Mouse (Mus musculus) liver, adult 2 months (tissue): Measurements from ENCODE around the gene Sidt2.

Source experiments
- CTCF ChIP-seq: fragments of 200-500 bp; IDR thresholded peaks from 2 replicates; pipeline ENCODE4 v1.5.1; 2011; ENCODE audit warnings: low read depth, low read length, control low read depth
- POLR2A ChIP-seq: fragments of 200-500 bp; IDR thresholded peaks from 2 replicates; pipeline ENCODE4 v1.6.1; 2011; ENCODE audit warnings: low read length, control low read depth; ENCODE audit not compliant: insufficient read depth; ENCODE audit errors: extremely low read depth

- TF ChIP-seq CTCF (no peak), POLR2A (no peak)
Measured at GRCm38 (mm10) chr9:45983676-45984408, 28.8 kb upstream of the Sidt2 start.
